Mouse (Mus musculus) cerebellum, adult 9-10 months (tissue): ENCODE data around the gene Olfr1451.
"Not testable (repeated sequence)": the region's sequence is repeated elsewhere in the genome, so short reads cannot be mapped to it uniquely, and the experiment has no call there.

ENCODE experiments used
- DNase-seq: peaks from one replicate; pipeline ENCODE4 v3.0.0; 2022

Gene Olfr1451

DNA sequence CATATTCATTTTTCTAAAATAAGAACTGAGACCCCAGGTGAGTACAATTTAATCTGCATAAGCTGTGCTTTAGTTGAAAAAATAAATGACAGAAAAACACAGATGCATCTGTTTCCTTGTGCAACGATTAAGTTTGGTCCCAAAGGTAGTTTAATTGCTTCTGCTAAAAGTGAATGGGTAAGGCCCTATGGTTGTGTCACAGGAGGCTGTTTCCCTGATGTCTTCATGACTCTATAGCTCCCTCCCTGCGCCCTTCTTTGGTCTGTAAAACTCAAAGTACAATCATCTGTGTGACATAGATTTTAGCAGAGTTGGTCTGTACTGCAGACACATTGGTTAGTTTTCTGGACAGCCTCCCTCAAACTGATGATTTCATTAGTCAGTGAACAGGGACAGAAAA is at the start of gene Olfr1451:
TSS of gene Olfr1451 (plus strand) at position 301 of the 400 bp plus-strand sequence.
- no peak for DNase-seq

- DNase-seq = no peak
Measured at GRCm38 (mm10) chr19:12949958-12950357, 44.9 kb upstream of the Olfr1451 start, which contains the start of gene Olfr1450. Olfr1450 (plus strand) TSS chr19:12950258.

- DNase-seq = not testable (repeated sequence)
Measured at GRCm38 (mm10) chr19:12970082-12970481, 24.7 kb upstream of the Olfr1451 start.

DNA sequence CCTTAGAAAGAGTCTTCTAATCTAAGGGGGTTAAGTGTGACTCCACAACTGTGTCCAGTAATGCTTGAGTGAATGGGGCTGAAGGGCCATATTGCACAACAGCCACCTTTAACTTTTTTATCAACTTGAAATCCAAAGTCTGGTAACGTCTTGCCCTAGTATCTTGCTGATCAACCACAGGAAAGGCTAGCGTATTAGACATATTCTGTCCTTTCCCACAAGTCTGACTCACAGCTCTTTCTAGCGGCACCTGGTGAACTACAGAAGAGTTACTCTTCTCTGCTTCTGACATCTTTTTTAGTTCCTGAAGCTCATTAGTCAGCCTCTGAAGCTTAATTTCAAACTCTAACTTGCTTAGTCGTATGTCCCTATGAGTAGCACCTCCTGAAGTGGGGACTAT is 2.5 kb upstream of the Olfr1451 start:
- DNase-seq = not testable (repeated sequence)

DNA sequence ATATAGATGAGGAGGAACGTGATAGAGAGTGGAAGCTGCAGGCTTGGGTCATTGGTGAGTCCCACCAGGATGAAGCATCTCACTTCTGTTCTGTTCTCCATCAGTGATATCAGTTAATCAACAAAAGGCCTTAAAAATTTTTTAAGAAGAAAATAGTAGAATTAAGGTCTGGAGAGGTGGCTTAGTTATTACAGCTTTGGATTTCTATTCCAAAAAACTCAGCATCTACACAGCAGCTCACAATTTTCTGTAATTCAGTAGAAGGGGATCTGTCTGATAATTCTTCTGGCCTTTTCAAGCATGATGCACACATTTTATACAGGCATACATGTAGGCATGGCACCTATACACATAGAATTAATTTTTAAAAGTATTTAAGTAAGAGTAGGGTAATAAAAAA is 33.4 kb downstream of the Olfr1451 start, which contains the start of gene Olfr1453:
TSS of gene Olfr1453 (minus strand) at position 101 of the 400 bp plus-strand sequence.
- DNase-seq = no peak
